Mouse (Mus musculus) gastrocnemius, adult 8-10 months (tissue): ENCODE results near the gene Aff3. TPM values are rescaled to one million over a fixed set of nuclear protein-coding genes. Genes with fewer than 3 reads are reported as not detected.

Source experiments
- DNase-seq, 2 experiments: peaks; one replicate each; pipeline ENCODE4 v3.0.0; 2022; ENCODE audit warnings: low spot score in 2 of 2
- total RNA-seq, 4 experiments: library from RNA; stranded (reverse); gene quantifications; 2 replicates each; pipeline ENCODE4 v1.2.4; 2022

Gene Aff3
- total RNA-seq, 4 experiments from 2014 or later, result 1.0 to 6.1 (median 1.3) TPM

DNA sequence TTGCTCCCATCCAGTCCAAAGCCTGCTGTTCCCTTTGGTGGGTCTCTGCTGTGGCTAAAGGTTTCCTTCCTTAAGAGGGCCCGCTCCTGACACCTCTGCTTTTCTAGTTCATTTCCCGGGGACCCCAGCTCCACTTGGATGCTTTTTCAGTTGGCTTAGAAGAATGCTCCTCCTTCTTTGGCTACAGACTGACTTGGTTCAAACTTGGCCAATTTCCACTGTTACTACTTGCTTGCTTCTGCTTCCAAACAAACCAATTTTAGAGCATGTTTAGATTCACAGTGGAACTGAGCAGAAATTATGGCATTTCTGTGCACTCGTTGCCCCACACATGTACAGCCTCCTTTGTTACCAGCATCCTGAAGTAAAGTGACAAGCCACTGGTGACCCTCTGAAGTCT lies 469.0 kb downstream of the Aff3 start:
- no peak for DNase-seq

DNA sequence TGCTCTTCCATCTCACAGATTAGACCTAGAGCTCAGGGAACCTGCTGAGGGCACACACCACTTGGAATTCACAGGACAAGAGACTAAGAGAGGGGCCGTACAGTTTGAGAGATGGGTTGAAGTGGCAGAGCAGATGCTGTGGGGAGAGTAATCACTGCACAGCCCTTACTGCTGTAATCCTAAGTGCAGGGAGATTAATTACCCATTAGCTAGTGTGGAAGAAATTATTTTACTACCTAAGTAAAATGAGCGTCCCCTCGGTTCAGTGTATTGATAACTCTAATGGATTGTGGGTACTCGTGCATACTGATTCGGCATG lies 478.6 kb downstream of the Aff3 start:
- DNase-seq, result no peak

DNA sequence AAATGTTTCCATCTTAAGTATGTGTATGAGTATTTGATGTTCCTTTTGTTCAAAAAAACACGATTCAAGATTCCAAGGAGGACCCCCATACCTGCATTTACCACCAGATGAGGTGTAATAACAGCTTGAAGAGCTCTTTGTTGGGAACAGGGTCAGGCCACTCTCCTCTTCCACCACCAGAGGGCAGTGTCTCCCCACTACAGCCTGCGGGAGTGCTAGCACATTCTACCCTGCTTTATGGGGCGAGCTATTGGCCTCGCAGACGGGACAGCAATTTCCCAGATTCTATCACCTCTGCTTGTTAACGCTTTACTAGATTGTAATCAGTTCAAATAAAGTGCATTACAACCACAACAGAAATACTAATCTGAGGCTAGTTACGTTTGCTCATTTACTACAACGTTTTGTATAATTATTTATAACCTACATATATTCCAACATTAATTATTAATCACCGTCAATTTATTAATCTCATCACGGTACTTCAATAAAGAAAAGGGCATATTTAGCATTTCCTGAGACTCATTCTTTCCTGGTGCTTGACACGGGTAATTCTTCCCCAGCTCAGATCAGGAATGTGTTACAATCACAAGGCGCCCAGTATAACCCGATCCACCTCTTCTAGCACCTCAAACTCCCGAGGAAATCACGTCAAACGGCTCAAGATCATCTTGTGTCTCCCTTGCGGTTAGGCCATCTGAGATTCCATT lies 479.1 kb downstream of the Aff3 start:
- peak; percentile 31 to 58 for DNase-seq

DNA sequence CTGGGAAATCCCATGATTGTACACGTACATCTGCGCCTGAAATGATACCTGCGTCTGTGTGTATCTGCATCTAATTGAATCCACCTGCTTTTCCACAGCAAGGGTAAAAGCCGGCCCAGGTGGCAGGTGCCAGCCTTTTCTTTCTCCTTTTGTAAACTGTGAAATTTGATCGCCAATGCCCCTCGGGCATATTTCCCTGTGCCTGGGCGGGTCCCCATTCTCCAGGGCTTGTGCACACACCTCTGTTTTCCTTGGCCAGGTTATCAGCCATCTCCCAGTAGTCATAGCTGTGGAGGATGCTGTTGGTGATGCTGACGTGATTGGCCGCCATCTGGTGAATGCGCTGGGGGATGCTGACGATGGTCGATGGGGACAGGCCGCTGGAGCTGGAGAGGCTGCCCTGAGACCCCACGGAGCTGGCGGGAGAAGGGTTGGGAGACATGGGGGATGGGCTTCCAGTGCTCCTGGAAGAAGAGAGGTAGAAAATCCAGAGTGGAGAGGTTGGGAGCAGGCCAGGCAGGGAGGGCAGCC lies 483.7 kb downstream of the Aff3 start:
- DNase-seq, result no peak

DNA sequence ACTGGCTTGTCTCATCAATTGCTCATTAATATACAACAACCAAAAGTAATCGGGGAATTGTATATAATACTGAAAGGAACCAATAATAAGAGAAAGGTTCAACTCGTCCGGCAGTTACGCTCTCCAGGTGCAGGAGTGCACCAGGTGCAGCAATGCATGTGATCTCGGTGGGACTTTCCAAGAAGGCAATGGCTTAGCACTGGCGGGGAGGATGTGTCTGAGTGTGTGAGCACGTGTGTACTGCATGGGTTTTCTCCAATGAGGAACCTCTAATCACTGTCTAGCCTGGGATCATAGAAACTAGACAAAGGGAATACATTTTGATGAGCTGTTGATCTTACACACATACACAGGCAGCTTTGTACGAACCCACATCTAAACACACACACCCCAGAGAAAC lies 485.8 kb downstream of the Aff3 start:
- no peak for DNase-seq

DNA sequence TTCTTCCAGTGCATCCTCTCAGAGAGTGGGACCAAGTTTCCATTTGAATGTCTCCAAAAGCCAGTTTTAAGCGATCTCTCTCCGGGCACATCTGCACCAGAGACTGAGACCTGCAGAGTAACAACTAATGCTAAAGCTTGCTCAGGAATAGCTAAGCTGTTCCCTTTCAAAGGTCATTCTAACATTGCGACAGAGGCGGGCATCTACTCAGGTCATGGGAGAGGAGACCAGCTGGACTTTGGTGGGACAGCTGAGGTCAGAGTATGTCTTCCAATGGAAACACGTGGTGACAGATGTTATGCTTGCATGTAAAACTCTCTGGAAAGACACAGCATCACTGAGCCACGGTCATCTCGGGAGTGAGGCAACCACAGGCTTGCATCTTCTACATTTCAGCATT lies 488.7 kb downstream of the Aff3 start:
- no peak for DNase-seq

DNA sequence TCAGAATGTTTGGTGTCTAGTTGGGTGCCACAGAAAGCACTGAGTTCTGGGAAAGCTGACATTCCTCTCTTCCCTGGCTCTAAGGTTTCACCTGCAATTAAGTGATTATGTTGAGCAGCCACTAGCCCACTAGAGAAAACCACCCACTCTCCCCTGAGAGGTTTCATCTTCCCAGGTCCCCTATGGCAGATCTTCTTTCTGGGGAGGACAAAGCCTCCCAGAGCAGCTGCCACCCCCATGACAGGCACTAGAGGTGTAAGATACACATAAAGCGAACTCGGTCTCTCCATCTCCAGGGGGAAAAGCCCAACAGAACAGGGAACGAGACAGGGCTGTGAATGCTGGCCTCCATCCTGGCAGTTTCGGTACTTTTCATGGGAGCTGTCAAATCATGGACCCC lies 492.9 kb downstream of the Aff3 start:
- DNase-seq, result no peak

DNA sequence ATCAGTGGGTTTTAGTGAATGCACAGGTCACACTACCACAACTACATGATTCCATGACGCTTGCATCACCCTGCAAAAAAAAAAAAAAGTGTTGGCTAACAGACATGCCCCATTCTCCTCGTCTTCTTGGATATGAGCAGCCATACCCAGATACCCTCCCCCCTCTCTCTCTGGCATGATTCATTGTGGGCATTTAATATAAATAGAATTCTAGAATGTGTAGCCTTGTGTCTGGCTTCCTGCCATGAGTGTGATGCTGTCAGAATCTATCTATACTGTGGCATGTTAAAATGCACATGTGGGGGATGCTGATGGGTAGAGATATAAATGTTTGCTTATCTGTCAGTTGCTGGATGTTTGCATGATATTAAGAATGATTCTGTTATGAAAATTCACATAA lies 499.1 kb downstream of the Aff3 start:
- no peak for DNase-seq

DNA sequence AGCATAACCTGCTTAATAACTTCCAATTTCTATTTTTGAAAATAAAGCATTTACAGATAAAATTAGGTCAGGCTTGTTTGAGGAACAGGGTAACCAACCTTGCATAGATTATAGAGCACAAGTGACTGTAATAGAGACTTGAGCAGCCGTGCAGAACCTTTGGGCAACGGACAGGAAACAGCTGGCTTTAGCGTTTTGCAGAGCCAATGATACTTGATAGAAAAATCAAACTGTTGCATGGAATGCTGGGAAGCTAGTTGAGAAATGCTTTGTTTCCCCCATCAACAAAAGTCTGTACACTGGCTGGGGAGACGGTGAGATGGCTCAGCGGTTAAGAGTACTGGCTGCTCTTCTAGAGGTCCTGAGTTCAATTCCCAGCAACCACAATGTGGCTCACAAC lies 514.7 kb downstream of the Aff3 start:
- DNase-seq, result no peak

DNA sequence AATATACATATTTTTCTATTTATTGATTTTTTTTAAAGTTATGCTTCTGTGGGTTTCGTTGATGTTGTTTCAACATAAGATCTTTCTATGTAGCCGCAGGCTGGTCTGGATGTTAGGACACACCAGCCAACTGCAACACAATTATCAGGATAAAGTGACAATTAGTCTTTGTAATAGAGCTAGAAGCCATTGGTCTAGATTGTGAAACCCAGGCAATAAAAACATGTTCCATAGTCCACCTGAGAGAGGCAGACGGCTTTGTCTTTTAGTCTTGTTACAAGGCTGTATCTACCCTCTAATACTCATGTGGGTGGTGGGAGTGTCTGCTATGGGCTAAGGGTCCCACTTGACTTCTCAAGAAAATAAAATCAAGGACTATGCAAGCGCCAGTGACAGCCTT lies 518.7 kb downstream of the Aff3 start:
- DNase-seq, result no peak

DNA sequence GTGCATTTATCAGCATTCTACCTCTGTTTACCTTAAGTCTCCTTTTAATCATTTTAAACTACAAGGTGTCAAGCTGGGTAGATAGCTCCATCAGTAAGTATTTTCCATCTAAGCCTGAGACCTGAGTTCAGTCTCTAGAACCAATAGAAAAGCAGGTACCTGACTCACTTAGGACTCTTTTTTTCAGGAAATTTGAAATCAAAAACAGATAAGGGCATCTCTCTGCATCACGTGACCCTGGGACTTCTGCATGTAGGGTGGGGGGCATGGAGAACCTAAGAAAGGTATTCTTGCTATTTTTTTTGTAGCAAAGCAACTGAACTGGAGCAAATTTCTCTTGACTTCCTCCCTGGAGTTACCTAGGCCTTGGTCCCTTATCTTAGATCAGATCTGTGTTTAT lies 523.4 kb downstream of the Aff3 start:
- no peak for DNase-seq

DNA sequence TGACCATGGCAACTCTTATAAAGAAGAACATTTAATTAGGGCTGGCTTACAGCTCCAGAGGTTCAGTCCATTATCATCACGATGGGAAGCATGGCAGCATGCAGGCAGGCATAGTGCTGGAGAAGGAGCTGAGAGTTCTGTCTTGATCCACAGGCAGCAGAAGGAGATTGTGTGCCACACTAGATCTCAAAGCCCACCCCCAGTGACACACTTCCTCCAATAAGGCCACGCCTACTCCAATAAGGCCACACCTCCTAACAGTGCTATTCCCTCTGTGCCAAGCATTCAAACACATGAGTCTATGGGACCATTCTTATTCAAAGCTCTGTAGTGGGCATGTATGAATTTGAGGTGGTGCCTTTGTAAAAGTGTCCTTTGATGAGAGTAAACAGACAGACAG lies 523.8 kb downstream of the Aff3 start:
- DNase-seq, result no peak

DNA sequence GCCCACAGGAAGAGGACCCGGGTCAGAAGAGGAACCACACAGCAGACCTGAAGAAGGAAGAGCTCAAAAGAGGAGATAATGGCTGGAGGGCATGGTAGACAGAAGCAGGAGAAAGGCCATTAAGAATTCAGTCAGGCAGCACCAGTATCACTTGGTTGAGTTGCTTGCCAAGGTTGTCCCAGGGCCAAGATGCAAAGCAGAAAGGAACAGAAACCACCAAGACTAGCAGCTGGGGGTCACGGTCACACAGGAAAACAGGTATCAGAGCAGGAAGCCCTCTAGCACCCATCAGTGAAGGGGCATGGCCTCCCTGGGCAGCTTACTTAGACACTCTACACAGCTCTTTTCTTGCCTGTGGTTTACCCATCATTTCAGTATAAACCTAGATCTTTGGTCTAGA lies 525.4 kb downstream of the Aff3 start:
- DNase-seq, result no peak

DNA sequence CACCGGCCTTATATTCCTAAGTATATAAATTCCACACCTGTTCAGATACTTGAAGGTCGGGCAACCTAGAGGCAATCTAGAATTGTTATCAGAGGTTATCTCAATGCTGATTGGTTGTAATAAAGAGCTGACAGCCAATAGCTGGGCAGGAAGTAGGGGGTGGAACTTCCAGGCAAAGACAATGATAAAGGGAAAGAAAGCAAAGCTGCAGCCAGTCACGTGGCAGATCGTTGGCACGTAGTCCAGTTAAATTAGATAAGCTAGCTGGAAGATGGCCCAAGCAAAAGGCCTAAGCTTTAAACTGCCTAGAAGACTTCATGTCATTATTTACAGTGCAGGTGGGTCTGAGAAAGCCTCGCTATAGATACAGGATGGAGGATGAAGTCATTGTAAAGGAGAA lies 531.8 kb downstream of the Aff3 start:
- DNase-seq, result no peak

DNA sequence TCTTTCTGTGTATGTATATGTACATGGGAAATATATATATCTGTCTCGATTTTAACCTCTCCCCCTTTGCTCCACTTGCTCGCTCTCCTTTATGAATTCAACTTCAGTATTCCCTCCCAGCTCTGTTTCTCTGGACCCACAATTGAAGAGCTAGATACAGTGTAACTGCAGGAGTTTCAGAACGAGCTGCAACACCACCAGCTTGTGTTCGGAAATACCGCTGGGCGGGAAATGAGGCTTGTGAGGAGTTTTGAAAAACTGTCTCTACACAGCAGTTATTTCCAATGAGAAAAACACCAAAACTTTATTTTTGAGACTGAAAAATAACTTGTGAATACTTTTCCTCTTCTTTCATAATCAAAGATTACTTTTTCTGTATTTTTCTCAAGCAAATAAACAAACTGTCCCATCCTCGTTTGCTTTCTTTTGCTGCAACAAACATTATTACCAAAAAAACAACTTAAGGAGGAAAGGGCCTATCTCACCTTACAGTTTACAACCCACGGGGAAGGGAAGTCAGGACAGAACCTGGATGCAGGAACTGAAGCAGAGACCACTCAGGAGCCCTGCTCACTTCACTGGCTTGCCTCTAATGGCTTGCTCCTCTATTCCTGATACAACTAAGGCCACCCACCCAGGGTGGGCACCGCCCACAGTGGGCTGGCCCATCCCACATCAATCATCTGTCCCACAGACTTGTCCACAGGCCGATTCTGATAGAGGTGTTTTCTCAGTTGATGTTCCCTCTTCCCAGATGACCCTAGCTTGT lies 533.9 kb downstream of the Aff3 start:
- no peak for DNase-seq

DNA sequence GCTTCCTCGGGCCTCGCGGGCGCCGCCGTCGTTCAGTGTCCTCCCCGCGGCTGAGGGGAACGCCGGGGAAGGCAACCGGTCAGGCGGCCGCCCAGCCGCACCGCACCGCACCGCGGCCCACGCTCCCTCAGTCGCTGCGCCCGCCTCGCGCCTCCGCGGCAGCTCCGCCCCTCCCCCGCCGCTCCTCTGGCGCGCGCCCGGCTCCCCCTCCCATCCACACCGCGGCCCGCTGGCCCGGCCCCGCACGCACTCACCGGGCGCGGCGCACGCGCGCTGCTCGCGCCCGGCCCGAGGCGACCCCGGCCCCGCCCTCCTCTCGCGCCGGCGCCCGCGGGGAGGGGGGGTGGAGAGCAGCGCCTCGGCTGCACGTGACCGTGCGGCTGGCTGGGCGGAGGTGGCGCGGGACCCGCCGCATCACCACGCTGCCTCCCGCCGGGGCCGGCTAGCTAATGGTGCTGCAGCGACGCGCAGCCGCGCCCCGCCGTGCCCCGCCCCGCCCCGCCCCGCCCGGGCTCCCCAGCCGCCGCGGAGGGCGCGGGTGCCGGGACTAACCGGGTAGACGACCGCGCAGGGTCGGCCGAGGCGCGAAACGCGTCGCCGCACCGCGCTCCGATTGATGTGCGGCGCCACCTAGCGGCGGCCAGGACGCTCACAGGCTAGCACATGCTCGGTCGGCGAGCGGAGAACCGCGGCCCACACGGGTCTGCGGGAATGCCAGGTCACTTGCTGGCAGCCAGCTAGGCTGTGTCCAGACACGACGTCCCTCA lies 535.1 kb downstream of the Aff3 start, which contains the start of gene Rev1:
Gene Rev1, minus strand, starts transcription at position 301 of the 767 bp plus-strand sequence.
- peak; percentile 90 to 96 for DNase-seq

DNA sequence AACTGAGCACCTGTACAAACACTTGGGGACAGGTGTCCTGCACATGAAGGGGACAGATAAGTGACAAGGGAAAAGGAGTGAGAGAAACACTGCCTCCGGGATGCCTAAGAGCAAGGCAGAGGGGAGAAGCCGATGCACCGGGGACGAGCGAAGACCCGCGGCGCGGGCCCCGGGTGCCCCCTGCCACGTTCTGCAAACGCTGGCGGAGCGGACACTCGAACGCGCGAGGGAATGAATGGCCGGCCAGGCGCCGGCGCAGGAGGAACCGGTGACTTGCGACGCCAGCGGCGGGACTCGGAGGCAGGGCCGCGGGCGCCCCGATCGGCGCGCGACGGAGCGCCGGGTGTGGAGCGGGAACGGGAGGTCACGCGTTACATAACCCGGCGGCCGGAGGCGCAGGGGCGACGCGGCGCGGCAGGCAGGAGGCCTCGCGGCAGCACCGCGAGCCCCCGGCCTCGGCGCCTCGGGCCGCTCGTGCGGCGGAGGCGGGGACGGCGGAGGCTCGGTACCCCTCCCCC lies 535.8 kb downstream of the Aff3 start:
- peak; percentile 32 to 68 for DNase-seq

Other genes with a start within 250 kb of the Aff3 start
- gene Lonrf2, start 171.8 kb upstream of the Aff3 start, total RNA-seq, result under 1 TPM; 0.31 to 0.51 (median 0.32) TPM
- gene Chst10, start 233.2 kb upstream of the Aff3 start, total RNA-seq, result under 1 TPM in 3 of 4 experiments, not detected in 1; 0.16 to 0.36 (median 0.19) TPM